Mouse (Mus musculus) testis, postnatal 14 days (tissue): ENCODE measurements around the gene Rab3il1.

ENCODE experiments used
- DNase-seq: peaks from one replicate; pipeline ENCODE4 v3.0.0; 2021; ENCODE audit warnings: low spot score

The Rab3il1 gene

GRCm38 (mm10) chr19:10013913-10014312 is 12.4 kb downstream of the Rab3il1 start:
- DNase-seq: no peak

GRCm38 (mm10) chr19:10014824-10015223 is 13.4 kb downstream of the Rab3il1 start:
- DNase-seq: no peak

- no peak for DNase-seq
These were observed 14.0 kb downstream of the Rab3il1 start for GRCm38 (mm10) chr19:10015442-10015841.

GRCm38 (mm10) chr19:10016151-10016550 is 14.7 kb downstream of the Rab3il1 start:
- no peak for DNase-seq

- DNase-seq: peak; percentile 81
These were observed 16.4 kb downstream of the Rab3il1 start for GRCm38 (mm10) chr19:10017637-10018526.

- DNase-seq: no peak
These were observed 17.0 kb downstream of the Rab3il1 start for GRCm38 (mm10) chr19:10018527-10018818.

GRCm38 (mm10) chr19:10019214-10019760 is 17.8 kb downstream of the Rab3il1 start:
- no peak for DNase-seq

- no peak for DNase-seq
These were observed 20.5 kb downstream of the Rab3il1 start for GRCm38 (mm10) chr19:10021981-10022380.

- no peak for DNase-seq
These were observed 21.2 kb downstream of the Rab3il1 start for GRCm38 (mm10) chr19:10022414-10023303.

GRCm38 (mm10) chr19:10023304-10023758 is 21.9 kb downstream of the Rab3il1 start:
- DNase-seq: no peak

GRCm38 (mm10) chr19:10025169-10025875 is 23.9 kb downstream of the Rab3il1 start:
- peak; percentile 61 for DNase-seq

GRCm38 (mm10) chr19:10029746-10030145 is 28.3 kb downstream of the Rab3il1 start:
- DNase-seq: no peak

GRCm38 (mm10) chr19:10033211-10033973 is 31.9 kb downstream of the Rab3il1 start:
- DNase-seq: no peak

GRCm38 (mm10) chr19:10034356-10034755 is 32.9 kb downstream of the Rab3il1 start:
- DNase-seq: no peak

GRCm38 (mm10) chr19:10034785-10035447 is 33.4 kb downstream of the Rab3il1 start:
- peak; percentile 50 for DNase-seq

GRCm38 (mm10) chr19:10037534-10037933 is 36.1 kb downstream of the Rab3il1 start:
- DNase-seq: no peak

- no peak for DNase-seq
These were observed 36.9 kb downstream of the Rab3il1 start for GRCm38 (mm10) chr19:10038364-10038763.

GRCm38 (mm10) chr19:10038910-10039309 is 37.4 kb downstream of the Rab3il1 start:
- DNase-seq: no peak

GRCm38 (mm10) chr19:10039615-10040014 is 38.1 kb downstream of the Rab3il1 start:
- no peak for DNase-seq

- DNase-seq: no peak
These were observed 39.5 kb downstream of the Rab3il1 start for GRCm38 (mm10) chr19:10040866-10041387.
